Mouse (Mus musculus): ENCODE data around the gene Tmem213. TPM values are rescaled to one million over a fixed set of nuclear protein-coding genes. Genes with fewer than 3 reads are reported as not detected.

The Tmem213 gene
- polyA plus RNA-seq, 1 experiment from 2014 or later: not detected

- no peak overlapping the region for H3K27ac ChIP-seq (ENCODE audit: low read length)
- 10% methylated on average over 3 of the region's 3 CpGs for WGBS
- H3K4me3 ChIP-seq (ENCODE audit: low read length): no peak overlapping the region
- H3K36me3 ChIP-seq (ENCODE audit: control insufficient read depth, insufficient read depth, low read length): no peaks in the 10 kb centered on the region
- no peak overlapping the region for H3K9ac ChIP-seq (ENCODE audit: low read depth, low read length)
- no peaks in the 10 kb centered on the region for H3K4me1 ChIP-seq (ENCODE audit: control insufficient read depth, insufficient read depth, low read length)
- H3K4me2 ChIP-seq (ENCODE audit: low read depth, low read length): no peak overlapping the region
- no peaks in the 10 kb centered on the region for H3K27me3 ChIP-seq (replicated peaks; ENCODE audit: control insufficient read depth, insufficient read depth, low read length)
- ATAC-seq: peak; percentile 55
- H3K9me3 ChIP-seq (ENCODE audit: control insufficient read depth, low read length): no peaks in the 10 kb centered on the region
Measured at GRCm38 (mm10) chr6:38160102-38160501, 51.0 kb downstream of the Tmem213 start.

- H3K27ac ChIP-seq (ENCODE audit: low read length): no peak overlapping the region
- ATAC-seq: 0 out of 2 replicates have a peak, but pooled peaks have one; percentile 18
- H3K27me3 ChIP-seq (replicated peaks; ENCODE audit: control insufficient read depth, insufficient read depth, low read length): no peaks in the 10 kb centered on the region
- H3K4me2 ChIP-seq (ENCODE audit: low read depth, low read length): no peak overlapping the region
- H3K36me3 ChIP-seq (ENCODE audit: control insufficient read depth, insufficient read depth, low read length): no peaks in the 10 kb centered on the region
- H3K9me3 ChIP-seq (ENCODE audit: control insufficient read depth, low read length): no peaks in the 10 kb centered on the region
- WGBS: 72% methylated on average over 2 of the region's 2 CpGs
- H3K4me1 ChIP-seq (ENCODE audit: control insufficient read depth, insufficient read depth, low read length): no peaks in the 10 kb centered on the region
- H3K9ac ChIP-seq (ENCODE audit: low read depth, low read length): no peak overlapping the region
- H3K4me3 ChIP-seq (ENCODE audit: low read length): no peak overlapping the region
Measured at GRCm38 (mm10) chr6:38160556-38160955, 51.5 kb downstream of the Tmem213 start.

GRCm38 (mm10) chr6:38162825-38163504 lies 53.9 kb downstream of the Tmem213 start:
- Histone ChIP-seq H3K27ac (ENCODE audit: low read length) (no peak overlapping the region), H3K9me3 (ENCODE audit: control insufficient read depth, low read length) (no peaks in the 10 kb centered on the region), H3K36me3 (ENCODE audit: control insufficient read depth, insufficient read depth, low read length) (no peaks in the 10 kb centered on the region), H3K9ac (ENCODE audit: low read depth, low read length) (no peak overlapping the region), H3K4me1 (ENCODE audit: control insufficient read depth, insufficient read depth, low read length) (no peaks in the 10 kb centered on the region), H3K4me3 (ENCODE audit: low read length) (no peak overlapping the region), H3K27me3 (replicated peaks; ENCODE audit: control insufficient read depth, insufficient read depth, low read length) (no peaks in the 10 kb centered on the region), H3K4me2 (ENCODE audit: low read depth, low read length) (no peak overlapping the region)
- WGBS: 58% methylated on average over 14 of the region's 14 CpGs
- no peak for ATAC-seq

GRCm38 (mm10) chr6:38164705-38165104 lies 55.6 kb downstream of the Tmem213 start:
- H3K4me2 ChIP-seq (ENCODE audit: low read depth, low read length): no peak overlapping the region
- no peaks in the 10 kb centered on the region for H3K9me3 ChIP-seq (ENCODE audit: control insufficient read depth, low read length)
- no peak overlapping the region for H3K9ac ChIP-seq (ENCODE audit: low read depth, low read length)
- no peaks in the 10 kb centered on the region for H3K36me3 ChIP-seq (ENCODE audit: control insufficient read depth, insufficient read depth, low read length)
- H3K4me3 ChIP-seq (ENCODE audit: low read length): no peak overlapping the region
- ATAC-seq: no peak
- WGBS: 89% methylated on average over 6 of the region's 6 CpGs
- no peak overlapping the region for H3K27ac ChIP-seq (ENCODE audit: low read length)
- H3K4me1 ChIP-seq (ENCODE audit: control insufficient read depth, insufficient read depth, low read length): no peaks in the 10 kb centered on the region
- H3K27me3 ChIP-seq (replicated peaks; ENCODE audit: control insufficient read depth, insufficient read depth, low read length): no peaks in the 10 kb centered on the region

- Histone ChIP-seq H3K4me3 (ENCODE audit: low read length) (no peak overlapping the region), H3K4me2 (ENCODE audit: low read depth, low read length) (no peak overlapping the region), H3K9me3 (ENCODE audit: control insufficient read depth, low read length) (no peaks in the 10 kb centered on the region), H3K36me3 (ENCODE audit: control insufficient read depth, insufficient read depth, low read length) (0 out of 2 replicates have a peak, but pooled peaks cover 1% of the 10 kb centered on the region), H3K27me3 (replicated peaks; ENCODE audit: control insufficient read depth, insufficient read depth, low read length) (no peaks in the 10 kb centered on the region), H3K27ac (ENCODE audit: low read length) (no peak overlapping the region), H3K4me1 (ENCODE audit: control insufficient read depth, insufficient read depth, low read length) (no peaks in the 10 kb centered on the region), H3K9ac (ENCODE audit: low read depth, low read length) (no peak overlapping the region)
- no peak for ATAC-seq
- 69% methylated on average over 6 of the region's 6 CpGs for WGBS
Measured at GRCm38 (mm10) chr6:38165385-38165784, 56.3 kb downstream of the Tmem213 start.

Other genes with a start within 250 kb of the Tmem213 start
- 6.0 and 6.1 TPM in 2 replicates for gene Trim24, start 238.4 kb upstream of the Tmem213 start, polyA plus RNA-seq (2015; fragmentation: Nextera tagmentation; extraction: Ambion mirVana)
- gene Svopl, start 62.3 kb upstream of the Tmem213 start, polyA plus RNA-seq (2015; fragmentation: Nextera tagmentation; extraction: Ambion mirVana): 0.32 and 0.64 TPM in 2 replicates
- gene Atp6v0a4, start 15.3 kb downstream of the Tmem213 start, polyA plus RNA-seq (2015; fragmentation: Nextera tagmentation; extraction: Ambion mirVana): 5.1 and 5.4 TPM in 2 replicates
- 1.5 and 1.6 TPM in 2 replicates for gene D630045J12Rik, start 144.8 kb downstream of the Tmem213 start, polyA plus RNA-seq (2015; fragmentation: Nextera tagmentation; extraction: Ambion mirVana)
- gene Zc3hav1l, start 190.0 kb downstream of the Tmem213 start, polyA plus RNA-seq (2015; fragmentation: Nextera tagmentation; extraction: Ambion mirVana): 4.8 and 5.4 TPM in 2 replicates
- gene Zc3hav1, start 245.3 kb downstream of the Tmem213 start, polyA plus RNA-seq (2015; fragmentation: Nextera tagmentation; extraction: Ambion mirVana): 15.5 and 16.5 TPM in 2 replicates